Mouse (Mus musculus) embryonic facial prominence, embryonic 14.5 days (tissue): ENCODE data around the gene Golph3. TPM values are rescaled to one million over a fixed set of nuclear protein-coding genes. Genes with fewer than 3 reads are reported as not detected.
A peak's percentile ranks its signal among the peaks of the same experiment; 100 is the strongest.

Experiments
- ATAC-seq: fragments of 200-750 bp; cut with Nextera tagmentation; 2 replicates; pipeline ENCODE4 v1.8.0; 2017; ENCODE audit warnings: low read depth, moderate number of reproducible peaks, moderate TSS enrichment
- DNase-seq: peaks from one replicate; pipeline ENCODE4 v3.0.0-alpha.2; 2015; ENCODE audit warnings: low spot score
- H3K27ac ChIP-seq: fragments of 300-500 bp; sonication (generic); replicated peaks from 2 replicates; pipeline ENCODE4 v1.5.1; 2014; ENCODE audit warnings: low read depth, mild to moderate bottlenecking, low read length, moderate library complexity
- H3K27me3 ChIP-seq: fragments of 300-500 bp; sonication (generic); replicated peaks from 2 replicates; pipeline ENCODE4 v1.6.1; 2014; ENCODE audit warnings: low read length; ENCODE audit not compliant: control insufficient read depth, insufficient read depth
- H3K36me3 ChIP-seq: fragments of 300-500 bp; sonication (generic); 2 replicates; pipeline ENCODE4 v1.6.1; 2014; ENCODE audit warnings: low read length, mixed read lengths; ENCODE audit not compliant: control insufficient read depth, insufficient read depth
- H3K4me1 ChIP-seq: fragments of 300-500 bp; sonication (generic); 2 replicates; pipeline ENCODE4 v1.6.1; 2014; ENCODE audit warnings: antibody characterized with exemption, low read length; ENCODE audit not compliant: control insufficient read depth, insufficient read depth
- H3K4me2 ChIP-seq: fragments of 300-500 bp; sonication (generic); 2 replicates; pipeline ENCODE4 v1.6.1; 2014; ENCODE audit warnings: low read depth, mild to moderate bottlenecking, low read length, moderate library complexity, mixed read lengths
- H3K4me3 ChIP-seq: fragments of 300-500 bp; sonication (generic); 2 replicates; pipeline ENCODE4 v1.5.1; 2014; ENCODE audit warnings: low read depth, mild to moderate bottlenecking, low read length
- H3K9ac ChIP-seq: fragments of 300-500 bp; sonication (generic); 2 replicates; pipeline ENCODE4 v1.6.1; 2014; ENCODE audit warnings: low read depth, mild to moderate bottlenecking, low read length, moderate library complexity, mixed read lengths
- H3K9me3 ChIP-seq: fragments of 300-500 bp; sonication (generic); 2 replicates; pipeline ENCODE4 v1.6.1; 2016; ENCODE audit warnings: low read length; ENCODE audit not compliant: control insufficient read depth
- WGBS: fragments of 180-500 bp; shearing (Covaris S2); extraction: QIAGEN DNeasy Blood & Tissue Kit; methylation state at CpG from one replicate; pipeline ENCODE4 v1.1.7; 2014; 5-methylcytosine and 5-hydroxymethylcytosine counted together
- polyA plus RNA-seq: library from polyadenylated mRNA; unstranded; fragments of >200 nt; fragmentation: Nextera tagmentation; extraction: Ambion mirVana; gene quantifications from 2 replicates; pipeline ENCODE4 v1.2.1, GENCODE M21; 2014

Gene Golph3
- polyA plus RNA-seq, 1 experiment from 2014 or later = 118 TPM

GRCm38 (mm10) chr15:12374916-12375315 lies 53.7 kb downstream of the Golph3 start:
- no peaks in the 10 kb centered on the region for H3K27me3 ChIP-seq
- no peak overlapping the region for H3K27ac ChIP-seq
- peak overlapping the region; percentile 50 for H3K4me2 ChIP-seq
- H3K9me3 ChIP-seq = no peaks in the 10 kb centered on the region
- H3K4me1 ChIP-seq = peaks cover 15% of the 10 kb centered on the region; the same call in 1 of the 2 replicates
- H3K4me3 ChIP-seq = peak overlapping the region; percentile 25
- WGBS = 57% methylated on average over 18 of the region's 18 CpGs
- ATAC-seq (no peak), DNase-seq (no peak)
- H3K9ac ChIP-seq = peak overlapping the region; percentile 50; the same call in 1 of the 2 replicates
- H3K36me3 ChIP-seq = peaks cover 17% of the 10 kb centered on the region; the same call in 1 of the 2 replicates

- Histone ChIP-seq H3K36me3 (peaks cover 24% of the 10 kb centered on the region; the same call in 1 of the 2 replicates), H3K4me2 (peak overlapping the region; percentile 50), H3K27me3 (no peaks in the 10 kb centered on the region), H3K9me3 (no peaks in the 10 kb centered on the region), H3K27ac (no peak overlapping the region), H3K4me1 (peaks cover 15% of the 10 kb centered on the region; the same call in 1 of the 2 replicates), H3K9ac (peak overlapping the region; percentile 50), H3K4me3 (peak overlapping the region; percentile 25)
- 8% methylated on average over 19 of the region's 19 CpGs for WGBS
- peak; percentile 93 for DNase-seq
- ATAC-seq = peak; percentile 90
These were observed 54.5 kb downstream of the Golph3 start for GRCm38 (mm10) chr15:12375641-12376311.

- 49% methylated on average over 13 of the region's 13 CpGs for WGBS
- H3K4me3 ChIP-seq = no peak overlapping the region
- ATAC-seq (no peak), DNase-seq (peak; percentile 53)
- H3K9ac ChIP-seq = peak overlapping the region; percentile 20; the same call in 1 of the 2 replicates
- no peaks in the 10 kb centered on the region for H3K9me3 ChIP-seq
- H3K27me3 ChIP-seq = no peaks in the 10 kb centered on the region
- H3K4me2 ChIP-seq = no peak overlapping the region
- H3K4me1 ChIP-seq = peaks cover 12% of the 10 kb centered on the region; the same call in 1 of the 2 replicates
- H3K27ac ChIP-seq = no peak overlapping the region
- H3K36me3 ChIP-seq = peaks cover 25% of the 10 kb centered on the region; the same call in 1 of the 2 replicates
These were observed 55.3 kb downstream of the Golph3 start for GRCm38 (mm10) chr15:12376491-12377069.

GRCm38 (mm10) chr15:12377800-12378199 lies 56.5 kb downstream of the Golph3 start:
- H3K9ac ChIP-seq = no peak overlapping the region
- no peaks in the 10 kb centered on the region for H3K9me3 ChIP-seq
- H3K27me3 ChIP-seq = no peaks in the 10 kb centered on the region
- no peak overlapping the region for H3K4me2 ChIP-seq
- DNase-seq = no peak
- H3K36me3 ChIP-seq = peaks cover 15% of the 10 kb centered on the region; the same call in 1 of the 2 replicates
- 70% methylated on average over 10 of the region's 10 CpGs for WGBS
- ATAC-seq = no peak
- no peak overlapping the region for H3K27ac ChIP-seq
- H3K4me3 ChIP-seq = no peak overlapping the region
- H3K4me1 ChIP-seq = peaks cover 12% of the 10 kb centered on the region; the same call in 1 of the 2 replicates

GRCm38 (mm10) chr15:12380057-12380456 lies 58.8 kb downstream of the Golph3 start:
- H3K36me3 ChIP-seq = peaks cover 9% of the 10 kb centered on the region; the same call in 1 of the 2 replicates
- H3K4me1 ChIP-seq = 0 out of 2 replicates have a peak, but pooled peaks cover 7% of the 10 kb centered on the region
- no peak overlapping the region for H3K4me2 ChIP-seq
- H3K4me3 ChIP-seq = no peak overlapping the region
- 90% methylated on average over 3 of the region's 3 CpGs for WGBS
- no peak overlapping the region for H3K27ac ChIP-seq
- no peaks in the 10 kb centered on the region for H3K9me3 ChIP-seq
- no peak for ATAC-seq
- H3K27me3 ChIP-seq = no peaks in the 10 kb centered on the region
- no peak overlapping the region for H3K9ac ChIP-seq
- no peak for DNase-seq

- H3K27me3 ChIP-seq = no peaks in the 10 kb centered on the region
- ATAC-seq = no peak
- H3K36me3 ChIP-seq = 0 out of 2 replicates have a peak, but pooled peaks cover 8% of the 10 kb centered on the region
- DNase-seq = no peak
- no peak overlapping the region for H3K4me2 ChIP-seq
- H3K27ac ChIP-seq = no peak overlapping the region
- no peaks in the 10 kb centered on the region for H3K9me3 ChIP-seq
- 0 out of 2 replicates have a peak, but pooled peaks cover 7% of the 10 kb centered on the region for H3K4me1 ChIP-seq
- no peak overlapping the region for H3K9ac ChIP-seq
- H3K4me3 ChIP-seq = no peak overlapping the region
- WGBS = 47% methylated on average over 5 of the region's 5 CpGs
These were observed 59.3 kb downstream of the Golph3 start for GRCm38 (mm10) chr15:12380548-12380947.

DNA sequence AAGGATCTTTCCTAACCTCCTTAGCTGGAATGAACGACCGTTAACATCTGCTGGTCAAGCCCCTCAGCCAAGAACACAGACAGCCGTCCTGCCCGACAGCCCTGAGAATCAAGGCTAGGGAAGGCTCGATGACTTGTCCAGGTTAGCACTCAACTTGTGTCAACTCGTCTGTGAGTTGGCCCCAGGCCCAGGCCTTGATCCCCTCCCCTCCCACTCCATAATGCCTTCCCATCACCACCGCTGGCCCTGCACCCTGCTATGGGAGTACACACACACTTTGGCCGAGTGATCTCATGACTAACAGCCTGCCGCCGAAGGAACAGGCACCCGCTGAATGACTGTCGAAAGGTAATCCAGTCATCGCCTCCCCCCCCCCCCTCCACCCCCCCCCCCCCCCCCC lies 63.4 kb downstream of the Golph3 start:
- ATAC-seq = no peak

GRCm38 (mm10) chr15:12388726-12389489 lies 67.7 kb downstream of the Golph3 start:
- DNase-seq (no peak), ATAC-seq (no peak)
- Histone ChIP-seq H3K9me3 (no peaks in the 10 kb centered on the region), H3K9ac (no peak overlapping the region), H3K36me3 (0 out of 2 replicates have a peak, but pooled peaks cover 17% of the 10 kb centered on the region), H3K27me3 (no peaks in the 10 kb centered on the region), H3K4me2 (no peak overlapping the region), H3K4me1 (no peaks in the 10 kb centered on the region), H3K27ac (no peak overlapping the region), H3K4me3 (no peak overlapping the region)
- WGBS = 75% methylated on average over 15 of the region's 15 CpGs

More for the DNA sequence above, 63.4 kb downstream of the Golph3 start:
- Histone ChIP-seq H3K9me3 (no peaks in the 10 kb centered on the region), H3K4me1 (no peaks in the 10 kb centered on the region), H3K9ac (no peak overlapping the region), H3K4me2 (no peak overlapping the region), H3K27ac (no peak overlapping the region), H3K4me3 (no peak overlapping the region), H3K36me3 (0 out of 2 replicates have a peak, but pooled peaks cover 19% of the 10 kb centered on the region), H3K27me3 (no peaks in the 10 kb centered on the region)
- 73% methylated on average over 12 of the region's 13 CpGs for WGBS
- DNase-seq = no peak
